Mouse (Mus musculus) midbrain, embryonic 11.5 days (tissue): ENCODE measurements around the gene Crym. TPM values are rescaled to one million over a fixed set of nuclear protein-coding genes. Genes with fewer than 3 reads are reported as not detected.

Source experiments
- ATAC-seq: fragments of 200-750 bp; cut with Nextera tagmentation; 2 replicates; pipeline ENCODE4 v1.8.0; 2017; ENCODE audit warnings: moderate TSS enrichment, moderate library complexity; ENCODE audit not compliant: low FRiP score
- DNase-seq: peaks from one replicate; pipeline ENCODE4 v3.0.0; 2015; ENCODE audit warnings: low spot score; ENCODE audit errors: missing footprints
- H3K27ac ChIP-seq: fragments of 300-500 bp; sonication (generic); 2 replicates; pipeline ENCODE4 v1.5.1; 2014; ENCODE audit warnings: low read depth, low read length
- H3K27me3 ChIP-seq: fragments of 300-500 bp; sonication (generic); 2 replicates; pipeline ENCODE4 v1.6.1; 2014; ENCODE audit warnings: mild to moderate bottlenecking, low read length, moderate library complexity, mixed read lengths; ENCODE audit not compliant: control insufficient read depth, insufficient read depth
- H3K36me3 ChIP-seq: fragments of 300-500 bp; sonication (generic); 2 replicates; pipeline ENCODE4 v1.6.1; 2014; ENCODE audit warnings: mild to moderate bottlenecking, low read length, moderate library complexity, mixed read lengths; ENCODE audit not compliant: control insufficient read depth, insufficient read depth
- H3K4me1 ChIP-seq: fragments of 300-500 bp; sonication (generic); 2 replicates; pipeline ENCODE4 v1.6.1; 2014; ENCODE audit warnings: low read length; ENCODE audit not compliant: control insufficient read depth, insufficient read depth
- H3K4me2 ChIP-seq: fragments of 300-500 bp; sonication (generic); 2 replicates; pipeline ENCODE4 v1.6.1; 2014; ENCODE audit warnings: mild to moderate bottlenecking, moderate library complexity
- H3K4me3 ChIP-seq: fragments of 300-500 bp; sonication (generic); 2 replicates; pipeline ENCODE4 v1.5.1; 2014; ENCODE audit warnings: low read depth, low read length
- H3K9ac ChIP-seq: fragments of 300-500 bp; sonication (generic); 2 replicates; pipeline ENCODE4 v1.6.1; 2014; ENCODE audit warnings: low read length
- H3K9me3 ChIP-seq: fragments of 300-500 bp; sonication (generic); 2 replicates; pipeline ENCODE4 v1.6.1; 2016; ENCODE audit warnings: low read length; ENCODE audit not compliant: control insufficient read depth
- WGBS: fragments of 180-500 bp; shearing (Covaris S2); extraction: QIAGEN DNeasy Blood & Tissue Kit; methylation state at CpG from one replicate; pipeline ENCODE4 v1.1.7; 2014; 5-methylcytosine and 5-hydroxymethylcytosine counted together
- polyA plus RNA-seq: library from polyadenylated mRNA; unstranded; fragments of >200 nt; fragmentation: Nextera tagmentation; extraction: Ambion mirVana; gene quantifications from 2 replicates; pipeline ENCODE4 v1.2.1, GENCODE M21; 2014

The Crym gene
- polyA plus RNA-seq, 1 experiment from 2014 or later: 27.3 TPM

- Histone ChIP-seq H3K36me3 (no peaks in the 10 kb centered on the region), H3K4me2 (no peak overlapping the region), H3K9ac (no peak overlapping the region), H3K27ac (no peak overlapping the region), H3K9me3 (no peaks in the 10 kb centered on the region), H3K27me3 (no peaks in the 10 kb centered on the region), H3K4me1 (no peaks in the 10 kb centered on the region), H3K4me3 (no peak overlapping the region)
- 18% methylated on average over 3 of the region's 3 CpGs for WGBS
- ATAC-seq (no peak), DNase-seq (no peak)
Observed at GRCm38 (mm10) chr7:120150257-120150656, 51.7 kb downstream of the Crym start.

DNA sequence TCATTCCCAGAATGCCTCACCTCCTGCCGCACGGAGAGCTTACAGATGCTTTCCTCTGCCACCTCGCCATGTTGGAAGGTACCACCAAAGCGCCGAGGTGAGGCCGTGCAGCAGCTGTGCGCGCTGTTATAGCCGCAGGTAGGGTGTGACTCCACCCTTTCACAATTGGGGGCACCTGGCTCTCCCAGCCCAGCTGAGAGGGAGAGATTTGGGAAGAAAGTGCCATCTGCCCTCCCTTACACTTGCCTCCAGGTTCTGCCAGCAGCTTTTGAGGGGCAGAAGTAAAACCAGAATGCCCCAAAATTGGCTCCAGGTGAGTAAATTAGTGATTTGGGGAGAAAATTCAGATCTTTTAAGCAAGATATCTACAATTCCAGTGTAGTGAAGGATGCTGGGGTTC, 56.7 kb downstream of the Crym start, which contains the start of gene Zp2:
TSS of gene Zp2 (minus strand) at position 101 of the 400 bp plus-strand sequence.
- H3K4me3 ChIP-seq: no peak within 1 kb of the TSS
- H3K27me3 ChIP-seq: no peaks in the 10 kb centered on the region
- no peaks in the 10 kb centered on the region for H3K4me1 ChIP-seq
- ATAC-seq (no peak), DNase-seq (peak; percentile 45)
- H3K4me2 ChIP-seq: no peak within 1 kb of the TSS
- WGBS: 74% methylated on average over 9 of the region's 9 CpGs
- no peaks in the 10 kb centered on the region for H3K9me3 ChIP-seq
- H3K36me3 ChIP-seq: no peaks in the 10 kb centered on the region
- H3K27ac ChIP-seq: no peak within 1 kb of the TSS
- H3K9ac ChIP-seq: no peak within 1 kb of the TSS

GRCm38 (mm10) chr7:120142743-120143142, 59.2 kb downstream of the Crym start:
- H3K27ac ChIP-seq: no peak overlapping the region
- H3K4me1 ChIP-seq: no peaks in the 10 kb centered on the region
- ATAC-seq: no peak
- 86% methylated on average over 1 of the region's 1 CpGs for WGBS
- DNase-seq: peak; percentile 37
- H3K9ac ChIP-seq: no peak overlapping the region
- H3K9me3 ChIP-seq: no peaks in the 10 kb centered on the region
- no peak overlapping the region for H3K4me2 ChIP-seq
- H3K36me3 ChIP-seq: no peaks in the 10 kb centered on the region
- no peaks in the 10 kb centered on the region for H3K27me3 ChIP-seq
- no peak overlapping the region for H3K4me3 ChIP-seq

Other genes starting within 250 kb of the Crym start
- gene Dnah3, start 106.8 kb downstream of the Crym start, polyA plus RNA-seq: 0.03 TPM in 1 of 2 replicates, not detected in the other
- 23.2 and 23.6 TPM in 2 replicates for gene Tmem159, start 99.8 kb downstream of the Crym start, polyA plus RNA-seq
- gene Zp2, start 56.8 kb downstream of the Crym start, polyA plus RNA-seq: not detected in 2 replicates
- not detected in 2 replicates for gene Anks4b, start 28.3 kb downstream of the Crym start, polyA plus RNA-seq
- 0.26 TPM in 1 of 2 replicates, not detected in the other for gene Abca14, start 1.9 kb upstream of the Crym start, polyA plus RNA-seq
- not detected in 2 replicates for gene Abca15, start 126.6 kb upstream of the Crym start, polyA plus RNA-seq
- not detected in 2 replicates for gene Abca16, start 207.5 kb upstream of the Crym start, polyA plus RNA-seq